Mouse (Mus musculus) cerebellum, postnatal 10 days (tissue): Measurements from ENCODE around the gene Psmc2.
A peak's percentile ranks its signal among the peaks of the same experiment; 100 is the strongest.

ENCODE experiments used
- DNase-seq, 2 experiments: peaks; one replicate each; pipeline ENCODE4 v3.0.0; 2021; ENCODE audit warnings: mixed read lengths in 2 of 2

Psmc2 gene

DNA sequence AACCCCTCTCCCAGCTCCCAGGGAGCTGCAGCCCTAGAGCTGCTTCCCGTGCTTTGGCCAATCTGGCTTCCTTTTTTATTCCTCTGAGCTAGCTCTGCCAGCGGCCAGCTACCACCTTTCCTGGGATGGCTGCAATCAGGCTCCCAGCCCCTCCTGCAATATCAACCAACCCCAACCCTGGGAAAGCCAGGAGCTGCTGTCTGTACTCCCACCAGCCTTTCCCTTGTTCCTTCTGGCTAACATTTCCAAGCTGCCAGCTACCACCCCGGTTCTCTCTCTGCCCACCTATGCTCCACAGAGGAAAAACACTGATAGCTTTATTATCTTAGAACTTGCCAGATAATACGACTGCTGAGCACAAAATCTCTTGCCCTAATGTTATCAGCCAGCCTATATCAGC, 19.8 kb downstream of the Psmc2 start:
- peak in 1 of 2 experiments; percentile 3 for DNase-seq

DNA sequence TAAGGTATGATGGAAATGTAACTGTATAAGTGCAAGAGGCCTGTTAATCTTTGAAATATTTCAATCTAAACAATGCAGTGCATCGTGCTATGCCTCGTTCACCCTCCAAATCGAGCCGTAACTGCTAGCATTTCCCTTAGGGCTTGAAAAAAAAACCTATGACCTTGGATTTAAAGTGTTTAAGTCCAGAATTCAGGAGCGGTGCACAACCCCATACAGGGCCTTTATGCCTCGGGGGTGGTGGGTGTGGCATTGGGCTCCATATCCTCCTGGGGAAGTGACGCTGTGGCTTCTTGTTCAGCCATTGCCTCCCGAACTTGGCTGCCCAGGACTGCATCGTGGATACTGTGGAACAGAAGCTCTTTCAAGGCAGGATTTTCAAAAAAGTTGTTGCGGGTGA, 25.8 kb downstream of the Psmc2 start:
- DNase-seq = no peak

DNA sequence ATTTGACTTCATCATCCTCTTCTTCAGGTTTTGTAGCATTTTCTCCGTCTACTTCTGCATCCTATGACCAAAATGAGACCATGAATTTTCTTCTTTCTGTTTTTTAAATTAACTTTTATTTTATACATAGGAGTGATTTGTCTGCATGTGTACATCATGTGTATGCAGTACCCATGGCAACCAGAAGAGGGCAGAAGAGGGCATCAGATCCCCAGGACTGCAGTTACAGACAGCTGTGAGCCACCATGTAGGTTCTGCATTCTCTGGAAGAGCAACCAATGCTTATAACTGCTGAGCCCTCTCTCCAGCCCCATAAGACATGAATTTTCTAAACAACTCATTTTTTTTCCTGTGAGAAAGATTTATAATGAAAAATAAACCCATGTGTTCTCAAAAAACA, 28.9 kb downstream of the Psmc2 start:
- DNase-seq = peak; percentile 72 to 77

DNA sequence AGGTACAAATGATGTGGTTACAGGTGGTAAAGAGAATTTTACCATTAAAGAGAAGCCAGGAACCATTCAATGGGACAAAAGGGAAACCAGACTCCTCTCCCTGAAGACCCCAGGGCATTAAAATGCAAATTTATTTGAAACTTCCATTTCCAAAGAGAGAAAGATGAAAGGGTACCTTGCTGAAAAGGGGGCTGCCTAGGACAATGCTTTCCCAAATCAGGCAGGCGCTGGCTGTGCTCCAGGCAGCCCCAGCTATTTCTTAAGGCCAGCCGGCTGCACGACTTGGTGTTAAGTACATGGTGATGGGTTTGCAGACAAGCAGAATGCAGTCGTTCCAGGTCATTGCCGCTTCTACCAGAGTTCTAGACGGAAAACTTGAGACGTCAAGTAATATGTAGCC, 41.3 kb downstream of the Psmc2 start:
- no peak for DNase-seq

DNA sequence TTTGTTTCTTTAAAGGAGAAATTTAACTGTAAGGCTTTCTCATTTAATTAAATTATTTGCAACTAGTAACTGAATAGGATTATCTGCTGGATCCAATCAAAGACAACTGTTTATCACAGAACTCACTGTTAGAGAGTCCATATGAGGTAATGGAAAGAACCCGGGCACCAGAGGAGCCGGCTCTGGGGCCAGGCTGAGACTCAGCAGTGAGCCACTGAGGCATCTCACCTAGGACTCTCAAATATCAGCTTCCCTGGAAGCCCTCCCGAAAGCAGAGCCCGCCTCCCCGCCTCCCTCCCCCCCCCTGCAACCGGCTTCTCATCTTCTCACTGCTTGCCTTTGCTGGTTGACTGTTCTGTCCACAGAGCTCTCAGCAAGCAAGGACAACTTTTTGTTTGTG, 42.6 kb downstream of the Psmc2 start:
- no peak for DNase-seq

DNA sequence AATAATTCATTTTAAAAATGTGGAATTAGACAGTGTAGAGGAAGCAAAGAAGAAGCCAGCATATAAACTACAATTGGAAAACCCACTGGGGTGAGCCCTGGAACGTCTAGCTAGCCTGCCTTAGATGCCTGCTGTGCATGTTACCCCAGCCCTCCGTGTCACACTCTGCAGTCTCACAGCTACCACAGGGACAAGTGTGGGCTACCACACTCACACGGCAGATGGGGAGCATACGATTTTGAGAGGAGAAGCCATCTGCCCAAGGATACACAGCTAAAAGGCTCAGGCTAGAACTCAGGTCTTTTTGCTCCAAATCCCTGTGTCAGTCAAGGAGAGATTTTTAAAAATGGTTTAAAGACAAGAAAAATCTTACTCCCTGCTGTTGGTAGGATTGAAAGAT, 43.8 kb downstream of the Psmc2 start:
- peak in 1 of 2 experiments; percentile 22 for DNase-seq

DNA sequence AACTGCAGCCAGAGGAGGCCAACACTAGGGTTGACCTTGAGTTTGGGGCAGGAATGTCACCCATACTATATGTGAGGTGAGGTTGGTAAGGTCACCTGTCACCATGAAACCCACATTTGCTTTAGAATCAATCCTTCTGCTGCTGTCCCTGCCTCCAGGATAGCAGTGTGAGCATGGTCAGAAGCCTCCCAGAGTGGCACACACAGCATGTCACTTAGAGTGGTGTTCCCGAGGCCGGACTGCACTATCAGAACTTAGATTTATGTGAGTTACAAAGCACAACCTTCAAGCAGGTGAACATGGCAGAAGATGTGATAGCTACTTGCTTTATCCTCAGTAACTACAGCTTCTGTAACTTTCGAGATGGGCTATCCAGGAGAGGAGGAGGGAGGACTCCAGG, 46.7 kb downstream of the Psmc2 start:
- no peak for DNase-seq

DNA sequence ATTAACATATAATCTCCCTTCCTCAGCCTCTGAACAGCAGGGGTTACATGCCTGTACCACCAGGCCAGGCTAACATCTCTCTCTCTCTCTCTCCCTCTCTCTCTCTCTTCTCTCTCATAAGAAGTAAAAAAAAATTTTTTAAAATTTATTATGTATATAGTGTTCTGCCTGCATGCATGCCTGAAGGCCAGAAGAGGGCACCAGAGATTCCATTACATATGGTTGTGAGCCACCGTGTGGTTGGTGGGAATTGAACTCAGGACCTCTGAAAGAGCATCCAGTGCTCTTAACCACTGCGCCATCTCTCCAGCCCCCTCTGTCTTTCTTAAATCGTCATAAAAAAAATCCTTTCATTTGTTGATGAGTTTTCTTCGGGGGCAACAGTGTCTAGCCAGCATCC, 59.6 kb downstream of the Psmc2 start:
- DNase-seq = no peak

DNA sequence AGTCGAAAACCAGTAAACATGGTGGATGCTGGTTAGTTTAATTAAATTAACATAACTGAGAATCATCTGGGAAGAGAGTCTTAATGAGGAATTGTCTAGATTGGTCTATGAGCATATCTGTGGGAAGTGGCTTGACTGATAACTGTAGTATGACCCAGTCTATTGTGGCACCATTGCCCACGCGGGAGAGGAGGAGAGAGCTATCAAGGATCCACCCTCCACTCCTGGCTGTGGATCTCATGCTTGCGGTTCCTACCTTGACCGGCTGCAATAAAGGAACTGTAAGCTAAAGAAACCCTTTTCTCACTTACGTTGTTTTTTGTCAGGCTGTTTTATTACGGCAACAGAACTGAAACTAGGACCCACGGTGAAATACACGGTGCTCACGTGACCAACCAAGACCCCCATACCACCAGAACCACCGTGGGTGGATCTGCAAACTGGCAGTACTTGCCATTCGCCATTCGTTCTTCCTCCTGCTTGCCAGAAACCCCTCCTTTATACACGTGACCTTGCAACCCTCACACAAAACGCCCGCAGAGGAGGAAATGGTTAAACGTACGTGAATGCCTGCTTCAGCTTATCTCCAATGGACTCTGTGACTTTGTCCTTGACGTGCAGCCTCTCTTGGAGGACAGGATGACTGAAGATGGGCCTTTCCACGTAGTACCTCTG, 61.7 kb downstream of the Psmc2 start:
- no peak for DNase-seq

DNA sequence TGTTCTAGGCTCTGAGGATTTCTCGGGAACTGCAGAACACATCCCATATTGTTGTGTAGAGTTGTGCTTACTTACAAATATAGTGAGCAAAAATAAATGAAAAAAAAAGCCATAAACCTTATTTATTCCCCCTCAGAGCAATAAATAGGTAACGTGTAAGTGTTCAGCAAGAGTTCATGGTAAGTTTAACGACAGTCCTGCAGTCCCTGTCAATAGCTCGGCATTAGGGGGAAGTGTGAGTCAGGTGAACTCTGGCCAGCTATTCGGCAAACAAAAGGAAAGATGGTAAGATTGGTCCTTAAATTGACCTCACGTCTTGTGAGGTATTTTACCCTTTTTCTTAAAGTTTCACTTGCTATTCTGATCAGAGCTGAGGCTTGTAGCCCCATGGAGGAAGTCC, 62.4 kb downstream of the Psmc2 start:
- no peak for DNase-seq

DNA sequence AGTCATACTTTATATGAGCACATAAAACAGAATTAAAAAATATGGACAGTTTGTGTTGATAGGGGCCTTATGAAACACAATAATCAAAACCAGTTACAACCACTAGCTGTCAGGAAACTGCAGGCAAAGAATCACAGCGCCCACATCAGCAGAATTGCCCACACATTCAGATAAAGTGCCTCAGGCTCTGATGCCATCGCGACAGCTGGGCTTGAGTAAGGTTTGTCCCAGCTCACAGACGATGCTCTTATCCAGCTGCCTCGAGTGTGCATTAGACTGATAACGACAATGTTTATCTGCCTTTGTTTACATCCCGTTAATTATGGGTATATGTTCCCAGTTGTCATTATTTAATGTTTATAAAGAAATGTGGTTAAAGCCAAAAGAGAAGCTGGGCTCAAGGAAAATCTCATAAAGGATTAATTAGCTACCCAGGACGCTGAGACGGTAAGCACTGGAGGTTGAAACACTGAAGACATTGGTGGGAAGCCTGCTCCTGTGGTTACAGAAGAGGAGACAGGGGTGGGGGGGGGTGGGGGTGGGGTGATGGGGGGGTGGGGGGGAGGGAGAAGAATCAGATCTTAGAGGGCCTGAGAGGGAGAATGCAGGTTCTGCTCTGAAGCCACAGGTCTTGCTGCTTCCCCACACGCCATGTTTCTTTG, 66.7 kb downstream of the Psmc2 start:
- DNase-seq = no peak
